Mouse (Mus musculus): ENCODE data around the gene Proser2.

The Proser2 gene

DNA sequence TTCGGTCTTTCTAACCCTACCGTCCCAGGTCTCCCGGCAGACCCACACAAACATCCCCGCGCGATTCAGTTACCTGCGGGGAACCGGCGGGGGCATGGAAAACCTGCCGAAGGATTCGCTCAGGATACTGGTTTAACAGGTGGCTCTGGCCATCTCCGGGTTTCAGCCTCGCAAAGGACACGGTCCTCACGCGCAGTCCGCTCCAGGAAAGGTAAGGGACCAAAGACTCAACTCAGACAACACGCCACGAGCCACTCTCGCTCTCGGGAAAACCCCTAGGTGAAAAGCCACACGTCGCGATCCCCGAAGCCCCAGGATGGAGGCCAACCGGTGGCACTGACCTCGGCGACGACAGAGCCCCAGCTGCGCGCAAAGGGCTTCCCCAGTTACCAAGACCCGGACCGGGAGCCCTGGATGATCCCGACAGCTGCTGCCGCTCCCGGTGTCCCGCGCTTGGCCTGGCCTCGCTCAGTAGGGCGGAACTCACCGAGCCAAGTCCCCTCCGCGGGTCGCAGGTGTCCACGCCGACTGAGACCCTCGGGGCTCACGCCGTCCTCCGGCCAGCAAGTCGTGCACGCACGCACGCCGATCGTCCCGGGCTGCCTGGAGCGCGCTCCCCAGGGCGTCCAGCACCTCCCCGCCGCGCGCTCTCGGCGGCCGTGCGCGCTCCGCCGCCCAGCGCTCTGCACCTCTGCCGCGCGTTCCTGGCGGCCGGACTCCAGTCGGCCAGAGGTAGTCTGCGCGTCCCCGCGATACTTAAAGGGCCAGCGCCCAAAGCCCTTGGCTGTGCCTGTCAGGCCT is at the start of gene Proser2:
Proser2 (minus strand) TSS at position 657 of the 801 bp plus-strand sequence.
- peak; percentile 86 to 93 for DNase-seq

DNA sequence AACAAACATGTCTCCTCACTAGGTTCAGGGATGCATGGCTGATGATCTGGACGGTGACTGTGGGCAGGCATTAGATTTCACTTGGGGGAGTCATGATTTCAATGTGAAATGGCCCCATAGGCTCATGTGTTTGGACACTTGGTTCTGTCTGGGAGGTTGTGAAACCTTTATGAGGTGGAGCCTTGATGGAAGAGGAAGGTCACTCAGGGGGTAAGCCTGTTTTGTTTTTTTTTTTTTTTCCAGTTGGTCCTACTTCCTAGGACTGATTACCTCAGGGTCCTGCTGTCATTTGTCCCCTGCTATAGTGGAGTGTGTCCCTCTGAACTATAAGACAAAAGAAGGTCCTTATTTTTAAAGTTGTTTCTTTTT is 49.7 kb upstream of the Proser2 start:
- DNase-seq = no peak

DNA sequence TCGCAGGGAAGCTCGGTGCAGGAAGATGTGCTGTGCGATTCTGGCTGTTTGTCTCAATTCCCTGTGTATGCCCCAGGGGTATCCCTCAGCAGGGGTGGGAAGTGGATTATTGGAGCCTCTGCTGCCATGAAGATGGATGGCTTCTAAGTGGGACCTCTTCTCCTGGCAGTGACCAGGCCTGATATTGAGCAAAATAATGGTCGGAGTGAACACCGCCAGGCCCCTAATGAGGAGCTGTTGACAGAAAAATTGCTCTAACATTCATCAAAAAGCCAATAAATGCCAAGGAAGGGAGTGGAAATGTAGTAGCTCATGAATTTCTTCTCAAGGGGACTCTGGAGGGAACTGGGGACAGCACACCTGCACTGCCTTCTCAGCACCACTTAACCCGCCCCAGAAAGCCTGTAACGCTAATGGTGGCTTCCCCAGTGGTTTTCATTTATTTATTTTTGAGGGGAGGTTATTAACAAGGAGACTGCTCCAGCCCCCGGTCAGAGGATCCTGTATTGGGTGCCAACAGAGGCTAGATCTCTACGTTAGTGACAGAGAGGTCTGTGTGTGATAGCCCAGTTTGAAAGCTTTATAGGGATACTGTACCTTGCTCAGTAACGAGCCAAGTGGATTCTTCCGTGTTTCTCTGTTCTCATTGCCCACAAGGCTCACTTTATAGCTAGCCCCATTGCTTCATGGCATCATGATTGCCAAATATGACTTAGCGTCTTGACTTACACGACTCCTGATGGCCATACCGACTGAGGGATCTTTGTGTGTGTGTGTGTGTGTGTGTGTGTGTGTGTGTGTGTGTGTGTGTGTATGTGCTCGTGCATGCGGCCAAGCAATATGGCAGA is 49.1 kb upstream of the Proser2 start:
- DNase-seq = no peak

DNA sequence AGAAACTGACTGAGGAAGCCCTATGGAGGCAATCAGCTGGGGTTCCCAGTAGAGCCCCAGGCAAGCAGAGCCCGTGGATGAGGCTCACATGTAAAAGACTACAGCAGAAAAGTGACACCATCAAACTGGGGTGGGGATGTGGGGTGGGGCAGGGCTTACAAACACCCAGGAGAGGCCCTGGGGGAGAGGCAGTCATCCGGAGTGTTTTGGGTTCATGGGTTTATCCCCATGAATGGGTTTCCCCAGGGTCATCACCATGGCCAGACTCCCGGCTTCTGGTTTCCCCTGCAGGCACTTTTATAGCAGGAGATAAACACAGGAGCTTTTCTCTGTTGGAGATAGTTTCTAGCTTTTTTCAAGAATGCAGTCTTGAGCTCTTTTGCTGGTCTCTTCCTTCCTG is 43.0 kb upstream of the Proser2 start:
- no peak for DNase-seq

DNA sequence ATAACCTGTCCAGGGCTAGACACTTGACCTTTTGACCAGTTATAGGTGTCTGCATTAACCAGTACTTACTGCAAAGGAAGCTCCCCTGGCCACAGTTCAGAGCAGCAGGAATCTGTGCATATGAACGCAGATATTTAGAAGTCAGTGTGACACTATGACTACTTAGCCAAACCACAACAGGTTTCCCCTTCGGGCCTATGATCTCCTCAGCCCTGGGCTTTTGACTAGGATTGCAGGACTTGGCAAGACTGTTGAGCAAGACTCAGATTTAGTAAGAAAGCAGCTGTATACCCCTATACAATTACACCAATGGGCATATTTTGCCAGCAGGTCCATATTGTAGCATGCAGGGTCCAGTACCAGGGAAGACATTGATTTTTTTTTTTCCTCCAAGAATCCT is 38.5 kb upstream of the Proser2 start:
- no peak for DNase-seq

DNA sequence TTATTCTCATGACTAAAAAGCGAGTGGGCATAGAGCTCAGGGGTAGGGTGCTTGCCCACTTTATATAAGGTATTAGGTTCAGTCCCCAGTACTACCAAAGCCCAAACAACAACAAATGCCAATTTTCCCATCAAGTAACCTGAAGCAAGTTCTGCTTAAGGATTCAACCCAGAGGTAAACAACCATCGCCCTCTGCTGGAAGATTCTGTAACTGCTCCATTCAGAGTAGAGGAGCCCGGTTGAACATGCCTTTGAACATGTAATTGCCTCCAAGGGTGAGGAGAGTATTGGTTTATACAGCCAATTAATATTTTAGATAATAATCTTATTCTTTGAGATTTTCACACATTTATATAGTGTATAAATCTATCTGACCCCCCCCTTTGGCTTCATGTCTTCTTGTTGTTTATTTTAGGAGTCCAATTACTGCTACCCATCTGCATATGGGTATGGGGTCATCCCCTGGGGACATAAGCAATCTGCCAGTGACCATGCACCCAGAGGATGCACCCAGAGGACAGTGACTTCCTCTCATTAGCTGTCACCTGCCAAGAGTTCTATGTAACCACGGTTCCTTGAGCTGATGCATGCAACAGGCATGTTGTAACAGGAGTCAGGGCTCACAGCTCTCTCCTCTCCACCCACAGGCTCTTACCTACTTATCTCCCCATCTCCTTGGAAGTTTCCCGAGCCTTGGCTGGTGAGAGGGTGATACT is 38.0 kb upstream of the Proser2 start:
- peak; percentile 82 to 85 for DNase-seq

DNA sequence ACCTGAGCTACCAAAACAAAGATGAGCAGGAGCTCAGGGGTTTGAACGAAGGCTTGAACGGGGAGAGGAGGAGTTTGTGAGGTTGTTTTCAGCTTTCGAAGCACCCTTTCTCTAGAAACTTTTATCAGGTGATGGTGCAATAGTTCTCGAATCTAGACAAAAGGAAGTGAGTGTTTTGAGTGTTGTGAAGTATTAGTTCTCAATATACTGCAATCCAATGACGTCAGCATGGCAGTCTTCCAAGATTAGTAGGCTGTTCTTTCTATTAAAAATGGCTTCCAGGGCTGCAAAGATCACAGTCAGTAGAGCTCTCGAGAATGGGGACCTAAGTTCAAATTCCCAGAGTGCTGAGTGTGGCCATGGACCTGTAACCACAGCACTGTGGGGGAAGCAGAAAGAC is 35.8 kb upstream of the Proser2 start:
- DNase-seq = no peak

DNA sequence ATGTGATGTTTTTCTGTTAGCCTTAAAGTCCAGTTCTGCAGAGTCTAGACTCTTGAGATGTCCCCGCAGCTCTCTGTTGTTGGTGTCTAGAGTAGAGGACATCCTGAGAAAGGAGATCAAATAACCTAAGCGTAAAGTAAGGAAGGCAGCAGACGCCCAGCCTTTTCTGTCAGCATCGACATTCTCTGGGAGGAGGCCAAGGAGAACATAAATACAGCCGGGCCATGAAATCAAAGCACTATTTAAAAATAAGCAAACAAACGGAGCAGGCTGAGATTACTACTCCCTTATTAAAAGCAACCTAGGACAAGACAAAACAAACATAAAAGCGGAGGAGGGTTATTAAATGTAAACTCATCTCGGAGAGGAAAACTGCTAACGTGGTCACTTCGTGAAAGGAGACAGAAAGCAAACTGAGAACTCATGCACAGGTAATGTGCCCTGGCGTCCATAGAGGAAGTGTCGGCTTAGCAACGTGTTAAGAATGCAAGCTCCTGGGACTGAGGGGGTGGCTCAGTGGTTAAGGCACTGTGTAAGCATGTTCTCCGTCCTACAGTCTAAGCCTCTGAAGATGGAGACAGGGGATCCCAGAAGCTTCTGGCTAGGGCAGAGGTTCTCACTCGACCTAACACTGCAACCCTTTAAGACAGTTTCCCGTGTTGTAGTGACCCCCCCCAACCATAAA is 34.7 kb upstream of the Proser2 start:
- peak; percentile 20 to 37 for DNase-seq

DNA sequence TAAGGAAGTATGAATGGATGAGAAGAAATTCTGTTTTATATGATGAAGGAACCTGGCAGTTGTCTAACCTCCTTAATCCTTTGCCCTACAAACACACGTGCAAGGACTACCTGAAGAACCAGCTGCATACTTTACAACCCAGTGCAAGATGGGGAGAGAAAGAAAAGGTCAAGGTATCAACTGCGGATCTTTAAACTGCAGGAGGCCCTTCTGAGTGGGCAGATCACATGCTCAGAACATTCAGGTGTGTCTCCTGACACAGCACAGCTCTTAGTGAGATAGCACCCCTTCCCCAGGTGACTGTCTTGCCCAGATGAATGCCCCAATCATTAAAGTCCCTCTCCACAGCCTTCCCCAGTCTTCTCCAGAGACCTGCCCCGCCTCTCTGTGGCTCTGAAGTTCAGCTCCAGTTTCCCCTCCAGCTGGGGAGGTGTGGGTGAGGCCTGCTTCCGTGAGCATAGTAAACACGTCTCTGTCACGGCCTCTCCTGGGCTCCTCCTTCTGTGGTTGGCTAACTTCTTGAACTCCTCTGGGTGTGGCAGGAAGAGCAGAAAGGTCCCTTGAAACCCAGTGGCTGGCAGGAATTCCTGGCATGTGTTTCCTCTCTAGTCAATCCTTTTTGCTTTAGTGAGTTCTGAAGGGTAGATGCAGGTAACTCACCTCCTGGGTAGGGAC is 32.5 kb upstream of the Proser2 start:
- peak; percentile 37 to 68 for DNase-seq

DNA sequence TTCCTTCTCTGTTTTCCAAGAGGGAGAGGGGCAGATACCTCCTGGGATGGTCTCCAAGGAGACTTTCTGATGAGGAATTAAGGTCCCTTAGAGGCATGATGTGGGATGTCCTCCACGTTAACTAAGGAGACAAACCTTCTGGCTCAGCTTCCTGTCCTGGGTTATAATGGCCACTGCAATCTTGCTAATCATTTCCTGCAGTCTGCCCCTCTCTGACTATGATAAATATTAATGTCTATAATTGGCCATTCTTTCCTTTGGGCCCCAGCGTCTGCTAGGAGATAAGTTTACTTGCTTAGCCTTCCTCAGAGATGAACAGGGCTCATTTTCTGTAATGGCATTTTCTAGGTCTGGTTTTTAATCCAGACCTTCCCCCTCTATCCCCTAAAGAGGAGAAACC is 29.7 kb upstream of the Proser2 start:
- no peak for DNase-seq

DNA sequence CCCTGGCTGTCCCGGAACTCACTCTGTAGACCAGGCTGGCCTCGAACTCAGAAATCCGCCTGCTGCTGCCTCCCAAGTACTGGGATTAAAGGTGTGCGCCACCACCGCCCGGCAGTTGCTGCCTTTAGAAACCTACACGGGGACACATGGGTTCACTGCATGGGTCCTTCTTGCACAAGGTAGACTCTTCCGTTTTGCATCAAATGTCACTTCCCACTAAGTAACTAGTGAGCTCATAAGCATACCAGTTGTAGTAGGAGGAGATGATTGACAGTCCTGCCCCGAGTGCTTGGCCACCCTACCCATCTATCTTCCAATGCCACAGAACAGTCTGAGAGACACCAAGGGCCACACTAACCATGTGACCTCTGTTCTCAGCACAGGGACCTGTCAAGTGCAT is 29.2 kb upstream of the Proser2 start:
- DNase-seq = no peak

DNA sequence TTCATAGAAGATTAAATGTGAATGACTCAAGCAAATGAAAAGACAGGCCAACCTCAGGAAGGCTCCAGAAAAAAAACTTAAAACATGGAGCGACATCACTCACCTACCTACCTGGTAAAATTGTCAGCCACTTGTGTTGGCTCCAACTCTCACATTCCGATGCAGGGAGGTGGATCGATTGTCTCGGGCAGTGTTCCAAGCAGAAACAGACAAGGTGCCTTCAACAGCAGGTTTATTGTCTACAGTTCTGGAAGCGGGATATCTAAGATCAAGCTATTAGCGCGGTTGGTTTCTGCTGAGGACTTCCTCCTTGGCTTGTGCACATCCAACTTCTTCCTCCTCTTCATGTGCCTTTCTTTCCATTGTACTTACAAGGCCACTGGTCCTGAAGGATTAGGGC is 27.6 kb upstream of the Proser2 start:
- no peak for DNase-seq

DNA sequence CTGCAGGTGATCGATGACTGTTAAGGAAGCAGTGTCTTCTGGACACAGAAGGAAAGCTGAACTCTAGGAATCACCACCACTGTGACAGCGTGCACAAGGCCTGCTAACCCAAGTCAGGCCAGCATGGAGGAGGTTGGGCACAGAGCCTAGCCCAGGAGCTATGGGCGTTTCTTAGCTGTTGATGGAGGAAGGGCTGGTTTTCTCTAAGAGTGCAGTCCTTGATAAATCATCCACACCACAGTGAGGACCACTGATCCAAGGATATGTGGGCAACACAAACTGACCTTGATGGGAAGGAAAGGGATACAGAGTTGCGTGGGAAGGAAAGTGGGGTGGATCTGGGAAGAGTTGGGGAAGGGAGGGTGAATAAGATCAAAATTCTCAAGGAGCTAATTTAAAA is 27.2 kb upstream of the Proser2 start:
- DNase-seq = no peak

DNA sequence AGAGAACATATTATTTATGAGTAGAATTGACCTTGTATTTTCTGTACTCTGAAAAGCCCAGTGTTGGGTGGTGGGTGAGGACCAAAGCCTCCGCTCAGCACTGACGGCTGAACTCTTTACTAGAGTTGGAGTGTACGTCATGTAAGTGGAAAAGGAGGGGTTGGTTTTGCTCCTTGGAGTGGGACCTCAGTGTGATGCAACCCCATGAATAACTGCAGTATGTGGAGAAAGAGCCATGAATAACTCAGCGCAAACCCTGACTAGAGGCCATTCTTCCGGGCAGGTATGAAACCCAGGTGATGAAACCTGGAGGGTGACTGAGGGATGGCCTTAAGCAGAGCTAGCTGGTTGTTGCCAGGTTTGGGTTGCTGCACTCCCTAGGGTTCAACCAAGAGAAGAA is 19.8 kb upstream of the Proser2 start:
- no peak for DNase-seq

DNA sequence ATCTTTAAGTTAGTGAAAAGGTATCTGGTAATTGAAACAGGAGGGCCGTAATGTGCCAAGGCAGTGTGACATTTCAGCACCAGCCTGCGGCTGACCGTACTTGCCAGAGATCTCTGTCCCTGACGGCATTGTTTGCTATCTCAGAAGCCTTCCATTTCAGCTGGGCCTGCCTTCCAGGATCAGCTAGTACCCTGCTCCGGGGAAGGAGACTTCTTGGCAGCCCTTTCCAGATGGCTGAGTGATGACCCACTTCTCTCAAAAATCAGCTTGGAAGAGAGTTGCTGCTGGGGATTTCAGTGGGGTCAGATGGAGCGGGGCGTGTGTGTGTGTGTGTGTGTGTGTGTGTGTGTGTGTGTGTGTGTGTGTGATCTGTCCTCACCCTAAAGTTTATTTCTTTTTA is 16.9 kb upstream of the Proser2 start:
- no peak for DNase-seq

DNA sequence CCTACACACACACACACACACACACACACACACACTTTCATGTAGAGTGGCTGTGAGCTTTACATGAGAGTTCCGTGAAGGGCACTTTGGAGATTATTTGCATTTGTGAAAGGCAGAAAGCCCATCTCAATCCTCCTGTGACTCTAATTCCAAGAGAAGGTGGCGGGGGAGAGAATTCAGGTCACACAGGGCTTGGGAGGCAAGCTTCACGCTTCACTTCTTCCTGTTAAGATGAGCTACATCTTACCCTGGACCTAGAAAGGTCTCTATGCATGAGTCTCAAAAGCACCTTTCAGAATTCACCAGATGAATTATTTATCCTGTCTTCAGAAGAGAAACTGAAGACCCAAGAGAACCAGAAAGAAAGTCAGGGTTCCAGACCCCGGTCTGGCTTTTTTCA is 16.2 kb upstream of the Proser2 start:
- DNase-seq = no peak

DNA sequence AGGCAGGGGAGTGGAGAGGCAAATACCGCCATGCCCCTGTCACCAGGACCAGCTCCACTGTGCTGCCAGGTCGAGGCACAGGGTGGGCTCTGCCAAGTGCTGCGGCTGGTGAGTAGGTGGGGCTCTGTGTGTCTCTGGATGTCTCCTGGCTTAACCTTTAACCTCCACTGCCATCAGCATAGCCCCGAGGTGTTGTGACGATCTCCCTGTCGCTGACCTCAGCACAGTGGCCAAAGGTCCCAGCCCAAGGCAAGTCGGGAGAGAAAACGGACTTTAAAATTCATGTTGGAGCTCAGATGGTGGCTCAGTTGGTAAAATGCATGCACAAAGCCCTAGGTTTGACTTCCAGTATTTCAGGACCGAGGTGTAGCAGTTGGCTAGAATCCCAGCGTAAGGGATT is 15.6 kb upstream of the Proser2 start:
- no peak for DNase-seq

DNA sequence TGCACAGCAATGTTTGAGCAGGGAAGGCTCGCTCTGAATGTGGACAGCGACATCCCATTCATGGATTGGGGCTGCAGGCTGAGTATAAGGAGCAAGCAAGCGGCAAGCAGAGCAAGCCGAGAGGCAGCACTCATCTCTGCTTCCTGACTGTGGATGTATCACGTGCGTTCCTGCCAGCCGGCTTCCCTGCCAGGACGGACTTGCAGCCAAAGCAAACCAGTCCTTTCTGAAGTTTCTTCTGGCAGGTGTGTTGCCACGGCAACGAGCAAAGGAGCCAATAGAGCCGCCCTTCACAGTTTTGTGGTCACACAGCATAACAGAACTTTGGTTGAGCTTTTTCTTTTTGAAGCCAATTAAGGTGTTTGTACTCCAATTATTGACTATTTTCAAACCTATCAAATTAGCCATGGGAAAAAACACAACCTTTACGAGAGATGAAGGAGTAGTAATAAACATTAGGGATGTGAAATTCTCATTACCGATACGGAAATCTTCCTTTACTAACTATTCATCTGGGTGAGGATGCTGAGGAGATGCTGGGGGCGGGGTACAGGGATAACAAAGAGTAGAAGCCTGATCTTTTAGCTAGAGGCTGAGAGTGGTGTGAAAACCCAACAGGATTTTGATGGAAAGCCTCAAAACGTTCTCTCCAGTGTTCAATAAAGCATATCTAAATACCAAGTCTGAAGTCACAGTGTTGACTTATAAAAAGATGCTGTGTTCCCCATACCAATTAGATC is 13.1 kb upstream of the Proser2 start:
- peak; percentile 29 to 51 for DNase-seq

DNA sequence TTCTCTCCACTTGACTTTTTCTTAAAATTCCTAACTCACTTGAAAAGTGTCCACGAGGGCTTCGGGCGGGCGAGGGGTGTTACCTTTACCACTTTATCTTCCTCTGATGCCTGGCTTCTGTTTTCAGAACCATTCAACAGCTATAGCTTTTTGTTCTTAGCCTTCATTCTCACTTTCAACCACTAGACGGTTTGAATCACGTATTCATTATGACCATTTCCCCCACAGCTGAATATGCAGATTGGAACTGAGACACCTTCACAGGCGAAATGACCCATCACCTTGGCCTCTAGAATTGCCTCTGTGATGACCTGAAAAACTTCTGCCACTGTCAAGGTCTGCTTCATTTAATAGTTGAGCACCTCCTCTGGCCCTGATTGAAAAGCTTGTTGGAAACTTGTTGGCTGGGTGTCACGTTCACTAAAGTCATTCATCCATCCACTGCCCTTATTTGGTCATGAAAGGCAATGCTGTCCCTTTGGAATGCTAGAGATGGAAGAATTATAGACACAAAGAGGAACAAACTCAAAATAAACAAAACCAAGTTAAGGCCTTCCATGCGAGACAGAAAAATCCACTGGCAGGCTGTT is 10.7 kb upstream of the Proser2 start:
- DNase-seq = peak in 1 of 2 experiments; percentile 27

DNA sequence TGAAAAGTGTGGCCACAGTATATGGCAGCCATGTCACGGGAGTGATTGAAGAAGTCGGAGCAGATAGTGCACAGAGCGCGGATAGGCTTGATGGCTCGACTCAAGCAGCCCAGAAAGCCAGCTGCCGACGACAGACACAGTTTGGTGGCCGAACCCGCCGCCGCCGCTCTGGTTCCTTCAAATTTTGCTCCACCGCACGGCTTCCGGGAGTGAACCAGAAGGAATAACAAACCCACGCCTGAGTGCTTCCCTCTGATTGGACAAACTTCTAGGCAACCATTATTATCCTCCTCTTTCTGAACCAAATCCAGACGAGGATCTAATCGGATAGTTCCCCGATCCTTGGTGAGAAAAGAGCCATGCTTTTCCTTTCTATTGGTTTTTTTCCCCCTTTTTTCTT is 3.9 kb upstream of the Proser2 start:
- DNase-seq = no peak

DNA sequence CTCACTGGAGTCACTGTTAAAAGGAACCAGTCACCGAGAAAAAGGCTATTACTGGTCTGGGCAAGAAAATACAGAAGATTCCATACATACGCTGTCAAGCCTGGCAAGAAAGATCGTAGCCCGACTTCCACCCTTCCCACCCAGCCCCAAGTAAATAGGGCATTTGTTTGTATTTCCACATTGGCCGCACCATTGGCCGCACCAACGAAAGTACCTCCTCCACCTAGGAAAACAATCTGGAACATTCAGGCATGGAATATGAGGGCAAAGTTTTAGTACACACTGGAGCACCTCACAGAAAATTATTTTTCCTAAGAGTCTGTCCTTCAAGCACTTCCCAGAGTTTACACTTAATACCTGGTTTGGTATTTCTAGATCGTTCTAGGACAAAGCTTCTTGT is 1.1 kb downstream of the Proser2 start:
- no peak for DNase-seq
